Mouse (Mus musculus) neural tube, embryonic 11.5 days (tissue): ENCODE measurements around the gene Spag16. TPM values are rescaled to one million over a fixed set of nuclear protein-coding genes. Genes with fewer than 3 reads are reported as not detected.

Source experiments
- ATAC-seq: fragments of 200-750 bp; cut with Nextera tagmentation; 2 replicates; pipeline ENCODE4 v1.8.0; 2017; ENCODE audit warnings: moderate number of reproducible peaks, mild to moderate bottlenecking, moderate TSS enrichment, moderate library complexity; ENCODE audit not compliant: insufficient read depth, low FRiP score, low TSS enrichment
- DNase-seq: peaks from one replicate; pipeline ENCODE4 v3.0.0-alpha.2; 2015; ENCODE audit warnings: low spot score
- H3K27ac ChIP-seq: fragments of 300-500 bp; sonication (generic); 2 replicates; pipeline ENCODE4 v1.5.1; 2014; ENCODE audit warnings: low read depth, mild to moderate bottlenecking, low read length
- H3K27me3 ChIP-seq: fragments of 300-500 bp; sonication (generic); 2 replicates; pipeline ENCODE4 v1.6.1; 2014; ENCODE audit warnings: mild to moderate bottlenecking, low read length, mixed read lengths; ENCODE audit not compliant: control insufficient read depth, insufficient read depth
- H3K36me3 ChIP-seq: fragments of 300-500 bp; sonication (generic); 2 replicates; pipeline ENCODE4 v1.6.1; 2014; ENCODE audit warnings: mild to moderate bottlenecking, low read length, moderate library complexity, mixed read lengths; ENCODE audit not compliant: control insufficient read depth, insufficient read depth
- H3K4me1 ChIP-seq: fragments of 300-500 bp; sonication (generic); 2 replicates; pipeline ENCODE4 v1.6.1; 2014; ENCODE audit warnings: low read length, mixed read lengths; ENCODE audit not compliant: control insufficient read depth, insufficient read depth
- H3K4me2 ChIP-seq: fragments of 300-500 bp; sonication (generic); 2 replicates; pipeline ENCODE4 v1.6.1; 2014; ENCODE audit warnings: low read depth, mild to moderate bottlenecking, moderate library complexity
- H3K4me3 ChIP-seq: fragments of 300-500 bp; sonication (generic); 2 replicates; pipeline ENCODE4 v1.5.1; 2014; ENCODE audit warnings: low read depth, low read length
- H3K9ac ChIP-seq: fragments of 300-500 bp; sonication (generic); 2 replicates; pipeline ENCODE4 v1.6.1; 2014; ENCODE audit warnings: mild to moderate bottlenecking, low read length
- H3K9me3 ChIP-seq: fragments of 300-500 bp; sonication (generic); 2 replicates; pipeline ENCODE4 v1.6.1; 2016; ENCODE audit warnings: low read length; ENCODE audit not compliant: control insufficient read depth
- WGBS: fragments of 180-500 bp; shearing (Covaris S2); extraction: QIAGEN DNeasy Blood & Tissue Kit; methylation state at CpG from one replicate; pipeline ENCODE4 v1.1.7; 2014; 5-methylcytosine and 5-hydroxymethylcytosine counted together
- polyA plus RNA-seq: library from polyadenylated mRNA; unstranded; fragments of >200 nt; fragmentation: Nextera tagmentation; extraction: Ambion mirVana; gene quantifications from 2 replicates; pipeline ENCODE4 v1.2.1, GENCODE M21; 2014

Gene Spag16
- polyA plus RNA-seq, 1 experiment from 2014 or later: 2.2 TPM

DNA sequence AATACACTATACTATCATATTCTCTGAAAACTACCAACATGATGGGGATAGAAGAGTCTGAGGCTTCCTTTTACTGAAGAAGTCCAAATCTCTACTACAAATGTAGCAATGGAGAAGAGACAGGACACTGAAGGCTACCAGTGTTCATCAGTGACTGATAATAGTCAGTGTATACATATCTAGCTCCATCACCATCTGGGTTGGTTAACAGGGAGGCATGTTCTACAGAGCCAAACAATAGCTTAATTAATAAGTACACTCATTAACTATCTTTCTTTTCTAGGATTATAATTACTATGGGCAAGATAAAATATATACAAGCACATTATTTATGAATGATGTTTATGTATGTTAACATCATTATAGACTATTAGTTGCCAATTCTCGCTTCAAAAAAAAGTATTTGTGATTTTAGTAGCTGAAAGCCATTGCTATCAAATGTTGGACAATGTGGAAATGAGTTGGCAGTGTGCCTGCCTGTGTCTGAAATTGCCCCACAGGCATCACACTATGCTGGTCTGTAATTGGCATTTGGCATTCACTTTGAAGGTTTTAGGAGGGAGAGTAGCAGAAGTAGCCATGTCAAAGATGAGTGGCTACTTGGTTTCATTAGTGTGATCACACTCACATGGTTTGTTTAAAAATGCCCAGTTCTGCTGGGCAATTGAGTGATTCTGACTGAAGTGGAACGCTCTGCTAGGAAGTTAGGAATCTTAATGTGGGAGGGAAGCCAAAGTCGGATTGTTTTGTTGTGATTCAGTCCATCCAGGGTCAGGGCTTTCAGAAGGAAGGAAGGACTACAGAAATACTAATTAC, 338.8 kb downstream of the Spag16 start:
- ATAC-seq (no peak), DNase-seq (no peak)
- Histone ChIP-seq H3K4me2 (no peak overlapping the region), H3K9ac (no peak overlapping the region), H3K27me3 (no peaks in the 10 kb centered on the region), H3K4me1 (no peaks in the 10 kb centered on the region), H3K36me3 (no peaks in the 10 kb centered on the region), H3K27ac (no peak overlapping the region), H3K9me3 (no peaks in the 10 kb centered on the region), H3K4me3 (no peak overlapping the region)
- 81% methylated on average over 3 of the region's 3 CpGs for WGBS

- Histone ChIP-seq H3K9me3 (no peaks in the 10 kb centered on the region), H3K4me3 (no peak overlapping the region), H3K36me3 (no peaks in the 10 kb centered on the region), H3K27ac (no peak overlapping the region), H3K4me2 (no peak overlapping the region), H3K27me3 (no peaks in the 10 kb centered on the region), H3K4me1 (no peaks in the 10 kb centered on the region), H3K9ac (no peak overlapping the region)
- 79% methylated on average over 4 of the region's 4 CpGs for WGBS
- DNase-seq (no peak), ATAC-seq (no peak)
Observed at GRCm38 (mm10) chr1:70180123-70180741, 353.5 kb downstream of the Spag16 start.

- no peak overlapping the region for H3K27ac ChIP-seq
- H3K4me2 ChIP-seq: no peak overlapping the region
- H3K4me3 ChIP-seq: no peak overlapping the region
- DNase-seq (no peak), ATAC-seq (no peak; the same call in 1 of the 2 replicates)
- no peaks in the 10 kb centered on the region for H3K9me3 ChIP-seq
- H3K27me3 ChIP-seq: no peaks in the 10 kb centered on the region
- H3K36me3 ChIP-seq: no peaks in the 10 kb centered on the region
- H3K4me1 ChIP-seq: no peaks in the 10 kb centered on the region
- H3K9ac ChIP-seq: no peak overlapping the region
- 61% methylated on average over 9 of the region's 9 CpGs for WGBS
Observed at GRCm38 (mm10) chr1:70264815-70265214, 438.0 kb downstream of the Spag16 start.

DNA sequence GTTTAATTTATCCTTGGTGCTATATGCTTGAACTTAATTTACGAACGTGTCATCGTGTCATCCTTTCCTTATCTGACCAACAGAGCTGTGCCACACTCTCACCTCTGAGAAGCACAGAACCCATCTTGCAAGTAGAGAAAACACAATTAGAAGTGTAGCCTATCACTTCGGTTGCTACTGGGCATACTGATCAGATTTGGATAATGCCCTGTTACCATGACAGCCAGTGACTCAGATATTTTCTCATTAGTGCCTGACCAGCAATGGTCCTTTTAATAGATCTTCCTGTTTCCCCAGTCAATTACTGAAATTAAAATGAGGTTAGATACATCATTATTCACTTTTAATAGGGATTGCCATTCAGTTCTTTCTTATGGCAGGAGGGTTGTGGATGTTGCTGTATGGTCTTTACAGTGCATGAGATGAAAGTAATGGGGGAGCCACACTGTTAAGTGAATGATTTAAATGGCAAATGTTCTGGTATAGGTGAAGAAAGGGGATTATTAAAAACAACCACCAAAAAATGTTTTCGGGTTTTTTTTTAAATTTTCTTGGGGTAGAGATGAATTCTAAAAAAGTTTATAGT, 439.2 kb downstream of the Spag16 start:
- Histone ChIP-seq H3K4me1 (no peaks in the 10 kb centered on the region), H3K4me2 (no peak overlapping the region), H3K27ac (no peak overlapping the region), H3K36me3 (no peaks in the 10 kb centered on the region), H3K27me3 (no peaks in the 10 kb centered on the region), H3K9ac (no peak overlapping the region), H3K4me3 (no peak overlapping the region), H3K9me3 (no peaks in the 10 kb centered on the region)
- WGBS: 82% methylated on average over 5 of the region's 5 CpGs
- DNase-seq (no peak), ATAC-seq (0 out of 2 replicates have a peak, but pooled peaks have one; percentile 31)

- Histone ChIP-seq H3K9ac (no peak overlapping the region), H3K4me2 (no peak overlapping the region), H3K27ac (no peak overlapping the region), H3K4me1 (no peaks in the 10 kb centered on the region), H3K27me3 (no peaks in the 10 kb centered on the region), H3K4me3 (no peak overlapping the region), H3K36me3 (no peaks in the 10 kb centered on the region), H3K9me3 (no peaks in the 10 kb centered on the region)
- DNase-seq (no peak), ATAC-seq (no peak)
- 20% methylated on average over 8 of the region's 8 CpGs for WGBS
Observed at GRCm38 (mm10) chr1:70270139-70270538, 443.4 kb downstream of the Spag16 start.

DNA sequence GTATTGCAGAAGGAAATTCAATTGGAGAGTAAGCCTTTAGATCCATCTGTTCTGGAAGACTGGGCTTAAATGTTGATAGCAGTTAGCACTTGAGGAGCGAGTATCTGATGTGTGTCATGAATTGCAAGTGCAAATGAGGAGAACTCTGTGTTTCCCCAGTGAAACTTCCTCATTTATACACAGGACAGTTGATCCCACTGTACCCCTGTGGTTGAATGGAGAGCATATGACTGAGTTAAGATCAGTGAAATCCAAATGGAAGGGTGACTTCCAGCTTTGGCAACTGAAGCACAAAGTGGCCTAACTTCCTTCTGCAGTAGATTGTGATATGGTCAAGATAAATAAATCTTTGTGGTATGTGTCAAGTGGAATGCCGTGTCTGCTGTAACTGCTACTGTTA, 446.0 kb downstream of the Spag16 start:
- Histone ChIP-seq H3K27ac (no peak overlapping the region), H3K36me3 (no peaks in the 10 kb centered on the region), H3K9ac (no peak overlapping the region), H3K27me3 (no peaks in the 10 kb centered on the region), H3K4me3 (no peak overlapping the region), H3K4me1 (no peaks in the 10 kb centered on the region), H3K9me3 (no peaks in the 10 kb centered on the region), H3K4me2 (no peak overlapping the region)
- ATAC-seq (no peak), DNase-seq (no peak)
- WGBS: 92% methylated on average over 2 of the region's 2 CpGs

DNA sequence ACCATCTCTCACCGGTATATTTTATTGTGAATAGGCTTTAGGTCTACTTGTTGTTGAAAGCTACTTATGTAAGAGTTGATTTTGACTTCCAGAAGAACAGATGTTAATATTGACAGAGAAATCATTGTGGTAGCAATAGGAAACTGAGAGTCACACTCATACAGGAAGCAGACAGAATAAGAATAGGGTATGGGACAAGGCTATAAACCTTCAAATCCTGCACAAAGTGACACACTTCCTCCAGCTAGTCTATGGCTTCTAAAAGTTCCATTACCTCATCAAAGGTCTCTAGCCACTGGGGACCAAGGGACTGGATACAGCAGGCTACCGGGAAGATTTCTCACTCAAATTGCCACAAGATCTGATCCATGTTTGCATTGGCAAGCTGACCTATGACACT, 452.5 kb downstream of the Spag16 start:
- Histone ChIP-seq H3K9me3 (no peaks in the 10 kb centered on the region), H3K36me3 (no peaks in the 10 kb centered on the region), H3K9ac (no peak overlapping the region), H3K4me1 (no peaks in the 10 kb centered on the region), H3K4me3 (no peak overlapping the region), H3K4me2 (no peak overlapping the region), H3K27me3 (no peaks in the 10 kb centered on the region), H3K27ac (no peak overlapping the region)
- DNase-seq: no peak
- ATAC-seq: no peak
- WGBS: 93% methylated on average over 2 of the region's 2 CpGs

DNA sequence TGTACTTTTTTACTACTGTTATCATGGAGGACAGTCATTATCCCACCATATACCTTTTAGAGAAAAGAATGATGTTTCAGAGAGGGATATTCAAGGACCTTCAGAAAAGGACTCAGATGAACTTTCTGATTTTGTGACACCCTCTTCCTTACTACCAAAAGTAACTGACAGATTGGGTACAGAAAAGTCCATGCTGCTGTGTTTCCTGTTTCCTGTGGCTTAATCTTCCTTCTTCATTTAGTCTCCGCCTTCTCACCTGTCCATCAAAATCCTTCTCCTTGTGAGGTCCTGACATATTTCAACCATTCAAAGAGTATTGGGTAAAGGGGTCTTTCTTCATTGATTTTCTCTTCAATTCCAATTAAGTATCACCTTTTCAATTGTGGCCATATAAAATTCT, 456.6 kb downstream of the Spag16 start:
- WGBS: 88% methylated on average over 1 of the region's 1 CpGs
- DNase-seq (no peak), ATAC-seq (no peak)
- Histone ChIP-seq H3K4me2 (no peak overlapping the region), H3K36me3 (no peaks in the 10 kb centered on the region), H3K4me1 (no peaks in the 10 kb centered on the region), H3K27me3 (no peaks in the 10 kb centered on the region), H3K4me3 (no peak overlapping the region), H3K27ac (no peak overlapping the region), H3K9me3 (no peaks in the 10 kb centered on the region), H3K9ac (no peak overlapping the region)

- Histone ChIP-seq H3K4me1 (no peaks in the 10 kb centered on the region), H3K9ac (no peak overlapping the region), H3K36me3 (no peaks in the 10 kb centered on the region), H3K27ac (no peak overlapping the region), H3K4me2 (no peak overlapping the region), H3K4me3 (no peak overlapping the region), H3K27me3 (no peaks in the 10 kb centered on the region), H3K9me3 (no peaks in the 10 kb centered on the region)
- 61% methylated on average over 1 of the region's 1 CpGs for WGBS
- ATAC-seq: no peak
- DNase-seq: no peak
Observed at GRCm38 (mm10) chr1:70284140-70284539, 457.4 kb downstream of the Spag16 start.
